Mouse (Mus musculus) cortical plate, adult 2 months (tissue): ENCODE measurements around the gene Tanc1. TPM values are rescaled to one million over a fixed set of nuclear protein-coding genes. Genes with fewer than 3 reads are reported as not detected.

Experiments used
- H3K27ac ChIP-seq: fragments of 200-500 bp; 2 replicates; pipeline ENCODE4 v1.5.1; 2012; ENCODE audit warnings: low read length, control low read depth, inconsistent platforms; ENCODE audit not compliant: insufficient read depth
- H3K4me1 ChIP-seq: fragments of 200-500 bp; 2 replicates; pipeline ENCODE4 v1.6.1; 2011; ENCODE audit warnings: low read length; ENCODE audit not compliant: control insufficient read depth, insufficient read depth
- H3K4me3 ChIP-seq: fragments of 200-500 bp; 2 replicates; pipeline ENCODE4 v1.5.1; 2011; ENCODE audit warnings: mild to moderate bottlenecking, low read length, control low read depth; ENCODE audit not compliant: insufficient read depth
- CTCF ChIP-seq: fragments of 200-500 bp; IDR thresholded peaks from 2 replicates; pipeline ENCODE4 v1.5.1; 2011; ENCODE audit warnings: mild to moderate bottlenecking, control low read depth, low read length; ENCODE audit not compliant: insufficient read depth; ENCODE audit errors: extremely low read depth
- POLR2A ChIP-seq: fragments of 200-500 bp; IDR thresholded peaks from 2 replicates; pipeline ENCODE4 v1.6.1; 2011; ENCODE audit warnings: mild to moderate bottlenecking, low read length, control low read depth; ENCODE audit not compliant: insufficient read depth; ENCODE audit errors: extremely low read depth
- polyA plus RNA-seq: library from polyadenylated mRNA; depleted of rRNA; stranded (reverse); fragments of >200 nt; gene quantifications from 2 replicates; pipeline ENCODE4 v1.2.3, GENCODE M21; 2012

Gene Tanc1
- polyA plus RNA-seq, 1 experiment = 9.8 TPM

- TF ChIP-seq POLR2A (no peak), CTCF (no peak)
- Histone ChIP-seq H3K4me1 (no peaks in the 10 kb centered on the region), H3K4me3 (no peak overlapping the region), H3K27ac (no peak overlapping the region)
Measured at GRCm38 (mm10) chr2:59688261-59689104, 76.6 kb downstream of the Tanc1 start.

- TF ChIP-seq CTCF = no peak
- TF ChIP-seq POLR2A = no peak
- Histone ChIP-seq H3K4me3 (no peak overlapping the region), H3K4me1 (no peaks in the 10 kb centered on the region), H3K27ac (no peak overlapping the region)
Measured at GRCm38 (mm10) chr2:59691112-59691511, 79.3 kb downstream of the Tanc1 start.

- no peaks in the 10 kb centered on the region for H3K4me1 ChIP-seq
- TF ChIP-seq POLR2A (no peak), CTCF (no peak)
- H3K27ac ChIP-seq = no peak overlapping the region
- H3K4me3 ChIP-seq = no peak overlapping the region
Measured at GRCm38 (mm10) chr2:59693473-59693872, 81.6 kb downstream of the Tanc1 start.

GRCm38 (mm10) chr2:59697123-59697522 is 85.3 kb downstream of the Tanc1 start:
- no peaks in the 10 kb centered on the region for H3K4me1 ChIP-seq
- no peak for TF ChIP-seq CTCF
- TF ChIP-seq POLR2A = no peak
- no peak overlapping the region for H3K4me3 ChIP-seq
- no peak overlapping the region for H3K27ac ChIP-seq

GRCm38 (mm10) chr2:59697722-59698634 is 86.1 kb downstream of the Tanc1 start:
- H3K27ac ChIP-seq = 0 out of 2 replicates have a peak overlapping the region, but pooled peaks have one; percentile 59
- no peak overlapping the region for H3K4me3 ChIP-seq
- H3K4me1 ChIP-seq = no peaks in the 10 kb centered on the region
- no peak for TF ChIP-seq CTCF
- no peak for TF ChIP-seq POLR2A

GRCm38 (mm10) chr2:59698635-59699300 is 86.9 kb downstream of the Tanc1 start:
- TF ChIP-seq POLR2A = no peak
- TF ChIP-seq CTCF = no peak
- no peaks in the 10 kb centered on the region for H3K4me1 ChIP-seq
- H3K4me3 ChIP-seq = no peak overlapping the region
- no peak overlapping the region for H3K27ac ChIP-seq

- no peak overlapping the region for H3K4me3 ChIP-seq
- no peak for TF ChIP-seq POLR2A
- no peak for TF ChIP-seq CTCF
Measured at GRCm38 (mm10) chr2:59699893-59700292, 88.1 kb downstream of the Tanc1 start.

GRCm38 (mm10) chr2:59705221-59705620 is 93.4 kb downstream of the Tanc1 start:
- Histone ChIP-seq H3K27ac (no peak overlapping the region), H3K4me1 (no peaks in the 10 kb centered on the region), H3K4me3 (no peak overlapping the region)
- TF ChIP-seq CTCF = no peak
- TF ChIP-seq POLR2A = no peak

More at GRCm38 (mm10) chr2:59699893-59700292, 88.1 kb downstream of the Tanc1 start:
- Histone ChIP-seq H3K4me1 (no peaks in the 10 kb centered on the region), H3K27ac (no peak overlapping the region)

- TF ChIP-seq POLR2A = no peak
- TF ChIP-seq CTCF = no peak
- H3K4me1 ChIP-seq = no peaks in the 10 kb centered on the region
Measured at GRCm38 (mm10) chr2:59706806-59707205, 95.0 kb downstream of the Tanc1 start.

More at GRCm38 (mm10) chr2:59706806-59707205, 95.0 kb downstream of the Tanc1 start:
- no peak overlapping the region for H3K27ac ChIP-seq
- H3K4me3 ChIP-seq = no peak overlapping the region
